In genomic region chr1:91883115-91883514, GRCm38 (mm10) we compare ENCODE assay signal across 9 mouse cellular contexts.
DNase-seq lines count a peak whose midpoint lies in the region; ATAC-seq and TF ChIP-seq lines count a peak whose summit lies in the region.
"Had no signal": no experiment of that assay in that cellular context is flagged by ENCODE, and none has a peak within 500 bp of the region (broad histone marks: within the 10 kb centered on the region; RNA-seq: fewer than 3 reads in every experiment).

No protein-coding gene starts in this region.

- no peak overlapping the region for H3K9ac ChIP-seq in liver, embryonic 13.5 days

- no peak for TF ChIP-seq POLR2A in kidney, adult 2 months (IDR thresholded peaks at IDR 0.05; ENCODE audit: low read depth, low read length)

- peak; percentile 64 for DNase-seq in kidney, adult 2 months
- no peak for DNase-seq in kidney, adult 8-10 months
- DNase-seq in 3134 (ENCODE audit: extremely low read depth, insufficient read length, low spot score), result peak; percentile 49
- DNase-seq in Patski (ENCODE audit: low read depth, low spot score), result no peak
- no peak for DNase-seq in liver, embryonic 13.5 days
- DNase-seq in thymus, postnatal 4 days, result no peak
- DNase-seq in cerebellum, postnatal 4 days (ENCODE audit: low spot score in 2 of 2), result no peak
- DNase-seq: gastrocnemius, postnatal 14 days had no signal

- CTCF ChIA-PET in Patski (lab: Charles Lee), result no interaction called here

- POLR2A ChIA-PET in Patski (lab: Charles Lee), result interaction anchor here (0.5 kb wide), 1 partner anchor 153 kb away, joined by 3 read pairs; no protein-coding TSS in a partner anchor

- H3K4me1 ChIP-seq in kidney, adult 2 months (ENCODE audit: control insufficient read depth, insufficient read depth, low read length), result peaks cover 3% of the 10 kb centered on the region
- no peaks in the 10 kb centered on the region for H3K4me1 ChIP-seq in liver, embryonic 13.5 days (replicated peaks)

- H3K27ac ChIP-seq in kidney, adult 2 months (ENCODE audit: insufficient read depth, low read depth, low read length), result no peak overlapping the region
- no peak overlapping the region for H3K27ac ChIP-seq in liver, embryonic 13.5 days

- ATAC-seq in Patski, result peak; percentile 35
- ATAC-seq in liver, embryonic 13.5 days (ENCODE audit: low read depth), result peak; percentile 45; the same call in 1 of the 2 replicates
- ATAC-seq in erythroblast, adult 5-6 weeks (replicated peaks; ENCODE audit: low FRiP score, poor library complexity, severe bottlenecking), result no peak

- TF ChIP-seq CTCF in kidney, adult 2 months (conservative IDR thresholded peaks at IDR 0.05; ENCODE audit: insufficient read depth, insufficient read length, low read depth, low read length), result no peak
- no peak for TF ChIP-seq CTCF in Patski (IDR thresholded peaks at IDR 0.05)

- H3K4me2 ChIP-seq in liver, embryonic 13.5 days, result no peak overlapping the region

- in situ Hi-C loops in Patski (cut with MboI; ENCODE audit: low pct_unique_long_range_greater_than_20kb), result loop anchor here (5.0 kb wide), 1 partner anchor 306 kb away; no protein-coding TSS in a partner anchor

- WGBS in kidney, adult 2 months, result 33% methylated on average over 5 of the region's 5 CpGs
- WGBS in liver, embryonic 13.5 days (ENCODE audit: insufficient replicate concordance), result 58% methylated on average over 5 of the region's 5 CpGs

- no peaks in the 10 kb centered on the region for H3K9me3 ChIP-seq in liver, embryonic 13.5 days (replicated peaks)

- H3K4me3 ChIP-seq in kidney, adult 2 months (ENCODE audit: insufficient read depth, low read depth, low read length), result no peak overlapping the region
- no peak overlapping the region for H3K4me3 ChIP-seq in liver, embryonic 13.5 days (replicated peaks)

- peaks cover 2% of the 10 kb centered on the region; the same call in 1 of the 2 replicates for H3K27me3 ChIP-seq in kidney, adult 2 months (replicated peaks; ENCODE audit: control insufficient read depth, insufficient read depth, low read length)
- no peaks in the 10 kb centered on the region for H3K27me3 ChIP-seq in Patski
- no peaks in the 10 kb centered on the region for H3K27me3 ChIP-seq in liver, embryonic 13.5 days

- no peaks in the 10 kb centered on the region for H3K36me3 ChIP-seq in kidney, adult 2 months (ENCODE audit: control insufficient read depth, insufficient read depth, low read length)
- no peaks in the 10 kb centered on the region for H3K36me3 ChIP-seq in liver, embryonic 13.5 days

Comparison
In these comparisons a context has a peak if more than half of its experiments do, and no peak if none do; other contexts are left out.
1. DNase-seq: peak in kidney, adult 2 months (single experiment) and 3134 (single experiment); none in kidney, adult 8-10 months (0 of 2), Patski (single experiment), liver, embryonic 13.5 days (single experiment), thymus, postnatal 4 days (single experiment) and cerebellum, postnatal 4 days (0 of 2).